Mouse (Mus musculus) small intestine, adult 2 months (tissue): Measurements from ENCODE around the gene Tepsin.

Experiments
- CTCF ChIP-seq: fragments of 200-500 bp; IDR thresholded peaks from 2 replicates; pipeline ENCODE4 v1.5.1; 2012; ENCODE audit warnings: low read depth, mild to moderate bottlenecking, control low read depth, inconsistent platforms, low read length, moderate library complexity, mixed read lengths; ENCODE audit not compliant: insufficient replicate concordance, insufficient read length; ENCODE audit errors: extremely low read depth
- POLR2A ChIP-seq: fragments of 200-500 bp; IDR thresholded peaks from 2 replicates; pipeline ENCODE4 v1.6.1; 2012; ENCODE audit warnings: low read depth, mild to moderate bottlenecking, control low read depth, inconsistent platforms, low read length, moderate library complexity

- TF ChIP-seq POLR2A (no peak), CTCF (no peak)
Observed at GRCm38 (mm10) chr11:120042141-120042838, 56.2 kb downstream of the Tepsin start.
